Mouse (Mus musculus): ENCODE results near the gene Fndc3b.

DNA sequence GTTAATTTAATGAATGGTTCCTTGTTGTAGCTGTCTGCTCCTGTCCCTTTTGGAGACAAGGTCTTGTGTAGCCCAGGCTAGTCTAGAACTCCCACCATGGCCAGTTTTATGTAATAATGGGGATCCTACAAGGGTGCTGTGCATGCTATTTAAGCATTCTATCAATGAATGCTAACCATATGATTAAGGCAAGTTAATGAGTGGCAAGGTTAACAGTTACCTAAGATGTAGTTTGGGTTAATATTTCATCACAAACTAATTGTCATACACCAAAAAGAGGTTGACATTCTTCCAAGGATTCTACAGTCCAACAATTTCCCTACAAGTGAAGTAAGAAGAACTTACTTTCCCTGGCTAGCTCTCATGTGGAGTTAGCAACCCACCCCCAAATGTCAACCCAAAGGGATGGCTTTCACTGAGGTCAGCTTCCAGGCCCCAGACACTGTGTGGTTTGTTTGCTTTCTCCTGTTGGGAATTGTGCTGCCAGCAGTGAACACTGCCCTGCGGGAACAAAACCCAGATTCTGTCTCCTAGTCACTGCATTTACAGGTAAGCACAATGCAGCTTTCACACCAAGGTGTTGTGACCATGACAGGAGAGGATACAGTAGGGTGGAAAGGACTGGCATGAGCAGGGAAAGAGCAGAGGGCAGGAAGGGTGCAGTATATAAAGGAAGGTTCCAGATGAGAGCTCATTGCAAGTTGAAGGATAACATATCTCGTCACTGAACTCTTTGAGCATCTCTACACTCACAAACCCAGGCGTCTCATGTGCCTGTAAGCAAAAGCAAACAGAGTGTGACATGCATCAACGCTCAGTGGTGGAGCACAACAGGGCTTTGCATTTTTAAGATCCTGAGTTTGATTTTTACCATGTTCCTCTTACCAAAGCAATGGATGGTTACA, 153.8 kb downstream of the Fndc3b start:
- TF ChIP-seq POLR2A (IDR thresholded peaks at IDR 0.05; ENCODE audit: low read depth, low read length) (no peak), CTCF (IDR thresholded peaks at IDR 0.05; ENCODE audit: borderline replicate concordance, insufficient read depth, low read length) (no peak)

Data from embryonic fibroblast, embryonic 13.5 days (primary cell).